Mouse (Mus musculus): Measurements from ENCODE around the gene Dlg1.

GRCm38 (mm10) chr16:31631046-31631445 lies 32.2 kb upstream of the Dlg1 start:
- TF ChIP-seq CTCF (IDR thresholded peaks at IDR 0.05; ENCODE audit: low read depth, low read length): no peak
- TF ChIP-seq TAL1 (conservative IDR thresholded peaks at IDR 0.05; ENCODE audit: low read depth, low read length): no peak
- no peak for TF ChIP-seq GATA2 (IDR thresholded peaks at IDR 0.05; ENCODE audit: borderline replicate concordance, low read depth, low read length)
- no peak for TF ChIP-seq GATA1 (IDR thresholded peaks at IDR 0.05; ENCODE audit: borderline replicate concordance, low read length)
